Mouse (Mus musculus) limb, embryonic 15.5 days (tissue): ENCODE data around the gene Bpifa5. TPM values are rescaled to one million over a fixed set of nuclear protein-coding genes. Genes with fewer than 3 reads are reported as not detected.
"Not testable (repeated sequence)": the region's sequence is repeated elsewhere in the genome, so short reads cannot be mapped to it uniquely, and the experiment has no call there.

ENCODE experiments used
- ATAC-seq: fragments of 200-750 bp; cut with Nextera tagmentation; 2 replicates; pipeline ENCODE4 v1.8.0; 2017; ENCODE audit warnings: low read depth, moderate TSS enrichment; ENCODE audit not compliant: insufficient number of reproducible peaks, low FRiP score, low TSS enrichment
- H3K27ac ChIP-seq: fragments of 300-500 bp; sonication (generic); 2 replicates; pipeline ENCODE4 v1.5.1; 2015; ENCODE audit warnings: moderate library complexity, mild to moderate bottlenecking, inconsistent platforms
- H3K27me3 ChIP-seq: fragments of 300-500 bp; sonication (generic); 2 replicates; pipeline ENCODE4 v1.6.1; 2015; ENCODE audit warnings: inconsistent platforms
- H3K36me3 ChIP-seq: fragments of 300-500 bp; sonication (generic); 2 replicates; pipeline ENCODE4 v1.6.1; 2015; ENCODE audit warnings: inconsistent platforms
- H3K4me1 ChIP-seq: fragments of 300-500 bp; sonication (generic); 2 replicates; pipeline ENCODE4 v1.6.1; 2015; ENCODE audit warnings: inconsistent platforms
- H3K4me2 ChIP-seq: fragments of 300-500 bp; sonication (generic); 2 replicates; pipeline ENCODE4 v1.6.1; 2015; ENCODE audit warnings: mild to moderate bottlenecking, inconsistent platforms
- H3K4me3 ChIP-seq: fragments of 300-500 bp; sonication (generic); 2 replicates; pipeline ENCODE4 v1.5.1; 2015; ENCODE audit warnings: mild to moderate bottlenecking, inconsistent platforms
- H3K9ac ChIP-seq: fragments of 300-500 bp; sonication (generic); 2 replicates; pipeline ENCODE4 v1.6.1; 2015; ENCODE audit warnings: inconsistent platforms
- H3K9me3 ChIP-seq: fragments of 300-500 bp; sonication (generic); 2 replicates; pipeline ENCODE4 v1.6.1; 2016; ENCODE audit warnings: inconsistent platforms
- WGBS: fragments of 180-500 bp; shearing (Covaris S2); methylation state at CpG from one replicate; pipeline ENCODE4 v1.1.7; 2015; 5-methylcytosine and 5-hydroxymethylcytosine counted together
- polyA plus RNA-seq: library from polyadenylated mRNA; unstranded; fragments of >200 nt; fragmentation: Nextera tagmentation; extraction: Ambion mirVana; gene quantifications from 2 replicates; pipeline ENCODE4 v1.2.1, GENCODE M21; 2015

The Bpifa5 gene
- not detected in 2 replicates for polyA plus RNA-seq

- ATAC-seq = no peak
- no peaks in the 10 kb centered on the region for H3K36me3 ChIP-seq
- H3K4me1 ChIP-seq = no peaks in the 10 kb centered on the region
- no peak within 1 kb of the TSS for H3K27ac ChIP-seq
- H3K4me3 ChIP-seq = no peak within 1 kb of the TSS
- WGBS = 77% methylated on average over 8 of the region's 8 CpGs
- H3K27me3 ChIP-seq = no peaks in the 10 kb centered on the region
- no peak within 1 kb of the TSS for H3K9ac ChIP-seq
- no peak within 1 kb of the TSS for H3K4me2 ChIP-seq
- no peaks in the 10 kb centered on the region for H3K9me3 ChIP-seq
Observed at GRCm38 (mm10) chr2:154162307-154162706, at the start of gene Bpifa5. Bpifa5 (plus strand) TSS chr2:154162607.

DNA sequence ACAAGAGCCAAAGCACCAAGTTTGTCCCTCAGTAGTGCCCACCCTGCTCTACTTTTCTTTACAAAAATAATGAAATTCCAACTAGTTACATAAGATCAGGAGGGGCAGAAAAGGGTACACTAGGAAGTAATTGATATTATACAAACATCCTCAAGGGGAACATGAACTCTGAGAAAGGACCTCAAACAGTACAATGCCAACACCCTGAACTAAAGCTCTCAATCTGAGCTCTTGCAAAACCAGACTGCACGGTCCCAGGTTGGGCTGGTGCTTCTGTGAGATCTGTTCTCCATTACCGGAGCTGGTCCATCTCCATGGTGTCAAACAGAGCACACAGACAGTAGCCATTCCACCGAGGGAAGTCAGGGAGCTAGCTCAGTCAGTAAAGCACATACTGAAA lies 45.0 kb upstream of the Bpifa5 start:
- no peaks in the 10 kb centered on the region for H3K27me3 ChIP-seq
- H3K4me1 ChIP-seq = no peaks in the 10 kb centered on the region
- H3K9ac ChIP-seq = no peak overlapping the region
- H3K4me2 ChIP-seq = no peak overlapping the region
- no peak overlapping the region for H3K27ac ChIP-seq
- ATAC-seq = no peak
- H3K36me3 ChIP-seq = no peaks in the 10 kb centered on the region
- H3K9me3 ChIP-seq = no peaks in the 10 kb centered on the region
- H3K4me3 ChIP-seq = no peak overlapping the region
- 74% methylated on average over 3 of the region's 3 CpGs for WGBS

DNA sequence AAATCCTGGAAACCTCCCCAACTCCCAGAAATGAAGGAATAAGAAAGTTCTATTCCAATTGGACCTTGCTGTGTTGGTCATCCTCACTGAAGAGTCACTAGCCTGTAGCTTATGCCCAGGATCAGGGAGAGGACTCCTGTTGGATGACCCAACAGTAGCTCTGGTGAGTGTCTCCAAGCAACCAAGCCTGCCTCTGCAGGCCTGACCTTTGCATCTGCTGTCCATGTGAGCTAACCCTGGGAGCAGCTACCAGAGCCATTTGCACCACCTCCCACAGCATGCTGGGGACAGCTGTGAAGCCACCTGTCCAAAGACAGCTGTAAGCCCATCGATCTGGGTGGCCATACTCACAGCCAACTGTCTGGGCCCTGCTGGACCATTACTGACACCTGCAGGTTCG lies 32.3 kb upstream of the Bpifa5 start, which contains the start of gene Bpifa3:
Bpifa3 (plus strand) TSS at position 217 of the 400 bp plus-strand sequence.
- WGBS = 54% methylated on average over 2 of the region's 2 CpGs
- no peaks in the 10 kb centered on the region for H3K4me1 ChIP-seq
- H3K27me3 ChIP-seq = no peaks in the 10 kb centered on the region
- H3K4me2 ChIP-seq = no peak within 1 kb of the TSS
- ATAC-seq = no peak
- H3K4me3 ChIP-seq = no peak within 1 kb of the TSS
- H3K27ac ChIP-seq = no peak within 1 kb of the TSS
- no peak within 1 kb of the TSS for H3K9ac ChIP-seq
- H3K36me3 ChIP-seq = no peaks in the 10 kb centered on the region
- H3K9me3 ChIP-seq = no peaks in the 10 kb centered on the region

DNA sequence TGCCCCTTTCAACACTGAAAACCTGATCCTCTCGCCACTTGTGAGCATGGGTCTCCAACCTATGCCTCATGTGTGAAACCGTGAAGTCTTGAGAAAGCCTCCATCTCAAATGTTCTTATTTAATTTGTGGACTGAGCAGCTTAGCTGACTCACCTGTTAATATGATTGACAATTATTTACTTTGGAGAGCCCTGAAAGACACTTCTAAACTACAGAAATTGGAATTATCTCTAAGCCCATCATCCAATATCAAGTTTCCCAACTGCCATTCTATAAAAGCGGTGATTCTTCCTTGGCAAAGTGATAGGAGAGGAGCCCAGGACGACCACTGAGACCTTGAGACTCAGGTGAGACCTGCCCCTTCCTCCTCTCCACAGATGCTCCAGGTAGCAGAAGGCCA lies 19.8 kb upstream of the Bpifa5 start, which contains the start of gene Bpifa1:
Bpifa1 (plus strand) TSS at position 301 of the 400 bp plus-strand sequence.
- Histone ChIP-seq H3K27me3 (no peaks in the 10 kb centered on the region), H3K9ac (no peak within 1 kb of the TSS), H3K9me3 (no peaks in the 10 kb centered on the region), H3K4me3 (no peak within 1 kb of the TSS), H3K4me1 (no peaks in the 10 kb centered on the region), H3K27ac (no peak within 1 kb of the TSS), H3K36me3 (no peaks in the 10 kb centered on the region), H3K4me2 (no peak within 1 kb of the TSS)
- no peak for ATAC-seq
- WGBS = 82% methylated on average over 4 of the region's 4 CpGs

- no peaks in the 10 kb centered on the region for H3K27me3 ChIP-seq
- H3K4me3 ChIP-seq = no peak overlapping the region
- H3K4me2 ChIP-seq = no peak overlapping the region
- no peaks in the 10 kb centered on the region for H3K36me3 ChIP-seq
- H3K9me3 ChIP-seq = no peaks in the 10 kb centered on the region
- H3K9ac ChIP-seq = no peak overlapping the region
- 49% methylated on average over 3 of the region's 3 CpGs for WGBS
- no peak overlapping the region for H3K27ac ChIP-seq
- ATAC-seq = no peak
- no peaks in the 10 kb centered on the region for H3K4me1 ChIP-seq
Observed at GRCm38 (mm10) chr2:154143735-154144134, 18.7 kb upstream of the Bpifa5 start.

- no peaks in the 10 kb centered on the region for H3K36me3 ChIP-seq
- no peak overlapping the region for H3K9ac ChIP-seq
- H3K4me3 ChIP-seq = no peak overlapping the region
- H3K27ac ChIP-seq = no peak overlapping the region
- WGBS = 76% methylated on average over 4 of the region's 4 CpGs
- no peak overlapping the region for H3K4me2 ChIP-seq
- H3K9me3 ChIP-seq = no peaks in the 10 kb centered on the region
- no peak for ATAC-seq
- no peaks in the 10 kb centered on the region for H3K27me3 ChIP-seq
- H3K4me1 ChIP-seq = no peaks in the 10 kb centered on the region
Observed at GRCm38 (mm10) chr2:154147496-154147895, 14.9 kb upstream of the Bpifa5 start.

- no peaks in the 10 kb centered on the region for H3K27me3 ChIP-seq
- no peaks in the 10 kb centered on the region for H3K9me3 ChIP-seq
- H3K4me2 ChIP-seq = no peak overlapping the region
- no peaks in the 10 kb centered on the region for H3K36me3 ChIP-seq
- H3K4me1 ChIP-seq = no peaks in the 10 kb centered on the region
- H3K4me3 ChIP-seq = no peak overlapping the region
- H3K27ac ChIP-seq = no peak overlapping the region
- WGBS = 31% methylated on average over 3 of the region's 3 CpGs
- no peak for ATAC-seq
- no peak overlapping the region for H3K9ac ChIP-seq
Observed at GRCm38 (mm10) chr2:154158433-154158832, 4.0 kb upstream of the Bpifa5 start.

DNA sequence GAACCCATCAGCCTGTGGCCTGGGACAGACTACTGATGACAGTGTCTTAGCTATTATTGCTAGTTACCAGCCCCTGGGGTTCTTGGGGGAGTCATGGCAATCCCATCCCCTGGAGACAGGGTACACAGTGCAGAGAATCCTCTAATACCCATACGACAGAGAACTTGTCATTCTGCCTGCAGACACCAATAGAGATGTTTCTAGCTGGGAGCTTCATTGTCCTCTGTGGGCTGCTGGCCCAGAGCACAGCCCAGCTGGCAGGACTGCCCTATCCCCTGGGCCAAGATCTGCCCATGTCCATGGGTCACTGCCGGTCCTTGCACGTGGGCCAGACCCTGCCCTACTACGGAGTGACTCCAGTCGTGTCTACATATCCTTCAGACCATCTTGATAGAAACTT lies 899 bp downstream of the Bpifa5 start:
- H3K4me2 ChIP-seq = no peak overlapping the region
- no peak for ATAC-seq
- no peak overlapping the region for H3K27ac ChIP-seq
- no peaks in the 10 kb centered on the region for H3K4me1 ChIP-seq
- H3K4me3 ChIP-seq = no peak overlapping the region
- no peak overlapping the region for H3K9ac ChIP-seq
- H3K9me3 ChIP-seq = no peaks in the 10 kb centered on the region
- no peaks in the 10 kb centered on the region for H3K27me3 ChIP-seq
- 87% methylated on average over 5 of the region's 5 CpGs for WGBS
- no peaks in the 10 kb centered on the region for H3K36me3 ChIP-seq

GRCm38 (mm10) chr2:154169172-154169571 lies 6.8 kb downstream of the Bpifa5 start:
- Histone ChIP-seq H3K4me1 (no peaks in the 10 kb centered on the region), H3K9me3 (no peaks in the 10 kb centered on the region), H3K9ac (no peak overlapping the region), H3K4me3 (no peak overlapping the region), H3K27ac (no peak overlapping the region), H3K4me2 (no peak overlapping the region), H3K27me3 (no peaks in the 10 kb centered on the region), H3K36me3 (no peaks in the 10 kb centered on the region)
- ATAC-seq = no peak
- 72% methylated on average over 3 of the region's 3 CpGs for WGBS

DNA sequence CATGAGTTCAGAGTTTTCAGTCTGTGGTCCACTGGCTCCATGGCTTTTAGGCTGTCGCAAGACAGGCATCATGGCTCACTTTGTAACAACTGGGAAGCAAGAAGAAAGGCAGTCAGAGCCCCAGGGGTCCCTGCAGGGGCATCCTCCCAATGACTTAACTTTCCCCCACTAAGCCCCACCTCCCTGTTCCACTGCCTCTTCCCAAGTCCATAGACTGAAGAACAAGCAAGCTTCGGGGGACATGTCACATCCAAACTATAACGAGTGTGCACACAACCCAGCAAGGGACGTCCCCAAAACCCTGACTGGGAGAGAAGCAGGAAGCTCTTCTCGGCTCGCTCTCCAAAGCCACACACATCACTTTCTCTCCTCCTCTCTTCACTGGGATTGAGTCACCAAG lies 9.2 kb downstream of the Bpifa5 start:
- Histone ChIP-seq H3K4me2 (no peak overlapping the region), H3K9ac (no peak overlapping the region), H3K4me1 (no peaks in the 10 kb centered on the region), H3K36me3 (no peaks in the 10 kb centered on the region), H3K27me3 (no peaks in the 10 kb centered on the region), H3K9me3 (no peaks in the 10 kb centered on the region), H3K27ac (no peak overlapping the region), H3K4me3 (no peak overlapping the region)
- ATAC-seq = no peak
- 66% methylated on average over 6 of the region's 6 CpGs for WGBS

GRCm38 (mm10) chr2:154173313-154173712 lies 10.9 kb downstream of the Bpifa5 start:
- no peaks in the 10 kb centered on the region for H3K4me1 ChIP-seq
- H3K27me3 ChIP-seq = no peaks in the 10 kb centered on the region
- WGBS = 43% methylated on average over 1 of the region's 1 CpGs
- no peaks in the 10 kb centered on the region for H3K36me3 ChIP-seq
- H3K9me3 ChIP-seq = no peaks in the 10 kb centered on the region
- H3K4me3 ChIP-seq = no peak overlapping the region
- no peak for ATAC-seq
- H3K9ac ChIP-seq = no peak overlapping the region
- H3K27ac ChIP-seq = no peak overlapping the region
- H3K4me2 ChIP-seq = no peak overlapping the region

- 76% methylated on average over 7 of the region's 7 CpGs for WGBS
- not testable (repeated sequence) for H3K4me3 ChIP-seq, H3K36me3 ChIP-seq, H3K4me1 ChIP-seq, H3K27me3 ChIP-seq, ATAC-seq, H3K9me3 ChIP-seq, H3K9ac ChIP-seq, H3K4me2 ChIP-seq, H3K27ac ChIP-seq
Observed at GRCm38 (mm10) chr2:154181900-154182299, 19.5 kb downstream of the Bpifa5 start.

- H3K4me2 ChIP-seq, H3K4me1 ChIP-seq, H3K9me3 ChIP-seq, H3K4me3 ChIP-seq, H3K36me3 ChIP-seq, H3K9ac ChIP-seq, H3K27me3 ChIP-seq, H3K27ac ChIP-seq, ATAC-seq: not testable (repeated sequence)
- WGBS = 70% methylated on average over 4 of the region's 4 CpGs
Observed at GRCm38 (mm10) chr2:154183061-154183460, 20.7 kb downstream of the Bpifa5 start.
